11 mouse cellular contexts compared by ENCODE assay signal in genomic region chr12:116028095-116028494, GRCm38 (mm10). TPM values are rescaled to one million over a fixed set of nuclear protein-coding genes. Genes with fewer than 3 reads are reported as not detected.
A peak's percentile ranks its signal among the peaks of the same experiment; 100 is the strongest.
DNase-seq lines count a peak whose midpoint lies in the region; ATAC-seq and TF ChIP-seq lines count a peak whose summit lies in the region.
"Had no signal": no experiment of that assay in that cellular context is flagged by ENCODE, and none has a peak within 500 bp of the region (broad histone marks: within the 10 kb centered on the region; RNA-seq: fewer than 3 reads in every experiment).

No protein-coding gene starts in this region.

- H3K79me2 ChIP-seq in heart, adult 2 months (replicated peaks; ENCODE audit: control insufficient read depth, insufficient read depth, low read length), result no peaks in the 10 kb centered on the region

- no peaks in the 10 kb centered on the region for H3K27me3 ChIP-seq in heart, adult 2 months (ENCODE audit: control insufficient read depth, insufficient read depth, low read length)
- H3K27me3 ChIP-seq in midbrain, postnatal 0 days (ENCODE audit: insufficient read depth, low read length), result no peaks in the 10 kb centered on the region
- H3K27me3 ChIP-seq in midbrain, embryonic 13.5 days, result no peaks in the 10 kb centered on the region

- intact Hi-C loops in heart, adult 2 months (cut with DNase I), result no loop called here
- intact Hi-C loops in heart, postnatal 25 days (cut with DNase I), result no loop called here

- no peak overlapping the region for H3K4me2 ChIP-seq in midbrain, postnatal 0 days (ENCODE audit: low read depth, low read length, poor library complexity, severe bottlenecking)
- H3K4me2 ChIP-seq in midbrain, embryonic 13.5 days (replicated peaks), result no peak overlapping the region

- DNase-seq in heart, adult 2 months, result no peak
- DNase-seq in heart, postnatal 25 days (ENCODE audit: low spot score), result no peak
- DNase-seq in midbrain, postnatal 0 days (ENCODE audit: low spot score), result peak; percentile 8
- DNase-seq in retina, postnatal 1 day, result peak; percentile 51
- no peak for DNase-seq in layer of hippocampus, adult 18-20 months (ENCODE audit: low spot score in 2 of 2)
- no peak for DNase-seq in ovary, postnatal 10 days (ENCODE audit: low spot score)
- DNase-seq: cerebellum, adult 18-20 months; gastrocnemius, postnatal 10 days; kidney, adult 11 months had no signal

- H3K4me1 ChIP-seq in heart, adult 2 months (ENCODE audit: control insufficient read depth, insufficient read depth, low read length), result no peaks in the 10 kb centered on the region
- no peaks in the 10 kb centered on the region for H3K4me1 ChIP-seq in midbrain, postnatal 0 days (ENCODE audit: insufficient read depth, low read length)
- no peaks in the 10 kb centered on the region for H3K4me1 ChIP-seq in midbrain, embryonic 13.5 days (replicated peaks)

- 45% methylated on average over 2 of the region's 2 CpGs for WGBS in heart, adult 2 months
- WGBS in midbrain, postnatal 0 days, result 55% methylated on average over 2 of the region's 2 CpGs
- 60% methylated on average over 2 of the region's 2 CpGs for WGBS in midbrain, embryonic 13.5 days

- no peak for TF ChIP-seq EP300 in heart, adult 2 months (IDR thresholded peaks at IDR 0.05; ENCODE audit: insufficient read depth, low read depth, low read length)

- no peak for ATAC-seq in midbrain, postnatal 0 days (ENCODE audit: low FRiP score)
- ATAC-seq in midbrain, embryonic 13.5 days, result no peak
- ATAC-seq in common myeloid progenitor, adult 5-6 weeks (replicated peaks; ENCODE audit: low read depth, poor library complexity, severe bottlenecking), result peak; percentile 89

- no peak overlapping the region for H3K4me3 ChIP-seq in heart, adult 2 months
- no peak overlapping the region for H3K4me3 ChIP-seq in midbrain, postnatal 0 days (ENCODE audit: low read depth, low read length)
- H3K4me3 ChIP-seq in midbrain, embryonic 13.5 days (replicated peaks), result no peak overlapping the region

- no peaks in the 10 kb centered on the region for H3K36me3 ChIP-seq in heart, adult 2 months (ENCODE audit: control insufficient read depth, insufficient read depth, low read length)
- H3K36me3 ChIP-seq in midbrain, postnatal 0 days (ENCODE audit: insufficient read depth, low read length), result no peaks in the 10 kb centered on the region
- H3K36me3 ChIP-seq in midbrain, embryonic 13.5 days, result no peaks in the 10 kb centered on the region

- no peak for TF ChIP-seq POLR2A in heart, adult 2 months (IDR thresholded peaks at IDR 0.05; ENCODE audit: insufficient read depth, low read depth, low read length)

- no peak overlapping the region for H3K9ac ChIP-seq in heart, adult 2 months (ENCODE audit: low read depth, low read length)
- H3K9ac ChIP-seq in midbrain, postnatal 0 days (replicated peaks; ENCODE audit: low read length, poor library complexity, severe bottlenecking), result no peak overlapping the region
- H3K9ac ChIP-seq in midbrain, embryonic 13.5 days (replicated peaks), result no peak overlapping the region

- peak; percentile 79 for TF ChIP-seq CTCF in heart, adult 2 months (IDR thresholded peaks at IDR 0.05)
- TF ChIP-seq CTCF in midbrain, postnatal 0 days (IDR thresholded peaks at IDR 0.05), result peak; percentile 69

- H3K9me3 ChIP-seq in midbrain, postnatal 0 days (ENCODE audit: low read length), result no peaks in the 10 kb centered on the region
- H3K9me3 ChIP-seq in midbrain, embryonic 13.5 days, result peaks cover 3% of the 10 kb centered on the region; the same call in 1 of the 2 replicates

- no peak overlapping the region for H3K27ac ChIP-seq in heart, adult 2 months
- no peak overlapping the region for H3K27ac ChIP-seq in midbrain, postnatal 0 days (ENCODE audit: low read depth, low read length)
- H3K27ac ChIP-seq in midbrain, embryonic 13.5 days, result no peak overlapping the region

RNA-seq across cellular contexts. Expression of gene Zfp386, which starts 19.4 kb away (rescaled TPM):
- 10 to 100 TPM; 24.3 to 25.5 TPM for total RNA-seq in heart, adult 2 months (2021)
- polyA plus RNA-seq in heart, adult 2 months (2012; rRNA removed), result 10.7 and 21.7 TPM in 2 replicates
- 10 to 100 TPM; 27.8 to 28.5 TPM for total RNA-seq in heart, postnatal 25 days (2021)
- total RNA-seq in midbrain, postnatal 0 days (2014; rRNA removed), result 32.1 and 37.9 TPM in 2 replicates
- polyA plus RNA-seq in midbrain, postnatal 0 days (2015; fragmentation: Nextera tagmentation; extraction: Ambion mirVana), result 33.5 and 37.1 TPM in 2 replicates
- polyA plus RNA-seq in midbrain, embryonic 13.5 days (2015; fragmentation: Nextera tagmentation; extraction: Ambion mirVana), result 66.5 and 71.3 TPM in 2 replicates
- total RNA-seq in common myeloid progenitor, adult 5-6 weeks (2017), result 52.2 and 64.0 TPM in 2 replicates
- 10 to 100 TPM; 27.8 to 29.3 TPM for total RNA-seq in layer of hippocampus, adult 18-20 months (2021)

RNA-seq across cellular contexts. Expression of gene Vipr2, which starts 49.4 kb away (rescaled TPM):
- total RNA-seq in heart, adult 2 months (2021), result 1 to 10 TPM in 1 of 2 experiments, under 1 TPM in 1; 0.99 to 2.7 TPM
- polyA plus RNA-seq in heart, adult 2 months (2012; rRNA removed), result 1.2 and 1.8 TPM in 2 replicates
- 1 to 10 TPM; 1.3 to 2.6 TPM for total RNA-seq in heart, postnatal 25 days (2021)
- 2.5 and 3.9 TPM in 2 replicates for total RNA-seq in midbrain, postnatal 0 days (2014; rRNA removed)
- polyA plus RNA-seq in midbrain, postnatal 0 days (2015; fragmentation: Nextera tagmentation; extraction: Ambion mirVana), result 0.95 and 1.2 TPM in 2 replicates
- 0.89 and 1.3 TPM in 2 replicates for polyA plus RNA-seq in midbrain, embryonic 13.5 days (2015; fragmentation: Nextera tagmentation; extraction: Ambion mirVana)
- 4.2 and 7.0 TPM in 2 replicates for total RNA-seq in common myeloid progenitor, adult 5-6 weeks (2017)
- under 1 TPM; 0.46 to 0.99 TPM for total RNA-seq in layer of hippocampus, adult 18-20 months (2021)

Comparison
In these comparisons a context has a peak if more than half of its experiments do, and no peak if none do; other contexts are left out.
1. DNase-seq: peak in midbrain, postnatal 0 days (single experiment) and retina, postnatal 1 day (single experiment); none in heart, adult 2 months (0 of 2), heart, postnatal 25 days (single experiment), layer of hippocampus, adult 18-20 months (0 of 2) and ovary, postnatal 10 days (single experiment).